Mouse (Mus musculus) 416B (cell line): ENCODE results near the gene Fas.
A peak's percentile ranks its signal among the peaks of the same experiment; 100 is the strongest.

ENCODE experiments used
- DNase-seq: peaks from one replicate; pipeline ENCODE4 v3.0.0; 2011; ENCODE audit warnings: low read depth

Gene Fas

GRCm38 (mm10) chr19:34284383-34284782 lies 6.1 kb upstream of the Fas start:
- peak; percentile 22 for DNase-seq

- no peak for DNase-seq
Measured at GRCm38 (mm10) chr19:34284826-34285225, 5.6 kb upstream of the Fas start.

GRCm38 (mm10) chr19:34287221-34287620 lies 3.2 kb upstream of the Fas start:
- DNase-seq: no peak

- no peak for DNase-seq
Measured at GRCm38 (mm10) chr19:34287656-34288415, 2.6 kb upstream of the Fas start.

GRCm38 (mm10) chr19:34288696-34289095 lies 1.8 kb upstream of the Fas start:
- DNase-seq: no peak

- no peak for DNase-seq
Measured at GRCm38 (mm10) chr19:34290872-34291341, 441 bp downstream of the Fas start.

GRCm38 (mm10) chr19:34291379-34291778 lies 913 bp downstream of the Fas start:
- no peak for DNase-seq

- no peak for DNase-seq
Measured at GRCm38 (mm10) chr19:34291956-34292355, 1.5 kb downstream of the Fas start.

GRCm38 (mm10) chr19:34292701-34293100 lies 2.2 kb downstream of the Fas start:
- no peak for DNase-seq

GRCm38 (mm10) chr19:34293376-34293947 lies 3.0 kb downstream of the Fas start:
- DNase-seq: no peak

- DNase-seq: no peak
Measured at GRCm38 (mm10) chr19:34295442-34295841, 5.0 kb downstream of the Fas start.

GRCm38 (mm10) chr19:34298531-34298930 lies 8.1 kb downstream of the Fas start:
- DNase-seq: no peak

- DNase-seq: no peak
Measured at GRCm38 (mm10) chr19:34299229-34299628, 8.8 kb downstream of the Fas start.

GRCm38 (mm10) chr19:34300430-34300829 lies 10.0 kb downstream of the Fas start:
- DNase-seq: no peak

GRCm38 (mm10) chr19:34304917-34305316 lies 14.5 kb downstream of the Fas start:
- DNase-seq: no peak

GRCm38 (mm10) chr19:34306794-34307193 lies 16.3 kb downstream of the Fas start:
- DNase-seq: no peak

GRCm38 (mm10) chr19:34312151-34312728 lies 21.8 kb downstream of the Fas start:
- no peak for DNase-seq

GRCm38 (mm10) chr19:34328051-34328450 lies 37.6 kb downstream of the Fas start:
- DNase-seq: no peak

- peak; percentile 71 for DNase-seq
Measured at GRCm38 (mm10) chr19:34334300-34334699, 43.8 kb downstream of the Fas start.

GRCm38 (mm10) chr19:34344702-34345101 lies 54.2 kb downstream of the Fas start:
- DNase-seq: no peak

GRCm38 (mm10) chr19:34345616-34346267 lies 55.3 kb downstream of the Fas start:
- DNase-seq: no peak

- no peak for DNase-seq
Measured at GRCm38 (mm10) chr19:34353291-34353805, 62.9 kb downstream of the Fas start.

- DNase-seq: no peak
Measured at GRCm38 (mm10) chr19:34362639-34363038, 72.2 kb downstream of the Fas start.
